Mouse (Mus musculus) yolk sac, embryonic 10.5 days (tissue): ENCODE measurements around the gene Ccdc187.

Experiments
- DNase-seq: peaks from one replicate; pipeline ENCODE4 v3.0.0-alpha.2; 2017; ENCODE audit warnings: low spot score

Ccdc187 gene

GRCm38 (mm10) chr2:26316576-26317246, 22.4 kb upstream of the Ccdc187 start:
- DNase-seq: no peak

- no peak for DNase-seq
Observed at GRCm38 (mm10) chr2:26315925-26316311, 21.6 kb upstream of the Ccdc187 start.

GRCm38 (mm10) chr2:26315072-26315924, 20.9 kb upstream of the Ccdc187 start, which contains the start of gene Gpsm1:
Gene Gpsm1, plus strand, starts transcription at chr2:26315515.
- peak; percentile 87 for DNase-seq

- peak; percentile 42 for DNase-seq
Observed at GRCm38 (mm10) chr2:26314281-26315071, 20.1 kb upstream of the Ccdc187 start.

DNA sequence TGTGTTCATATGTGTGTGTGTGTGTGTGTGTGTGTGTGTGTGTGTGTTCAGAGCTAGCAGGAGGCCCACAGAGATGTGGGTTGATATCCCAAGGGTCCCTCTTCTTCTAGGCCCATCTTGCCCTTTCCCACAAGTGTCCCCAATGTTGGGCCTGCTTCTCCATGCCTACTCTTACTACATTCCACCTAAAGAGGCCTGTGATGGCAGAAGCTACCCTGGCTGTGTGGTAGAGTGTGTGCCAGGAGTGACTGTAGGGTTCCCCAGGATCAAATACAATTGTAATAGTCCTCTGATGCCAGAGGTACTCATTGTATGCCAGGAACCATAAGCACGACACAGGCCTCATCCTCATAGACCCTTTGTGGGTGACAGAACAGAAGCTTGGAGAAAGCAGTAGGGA, 19.0 kb upstream of the Ccdc187 start:
- DNase-seq: no peak

- no peak for DNase-seq
Observed at GRCm38 (mm10) chr2:26312812-26313211, 18.5 kb upstream of the Ccdc187 start.

DNA sequence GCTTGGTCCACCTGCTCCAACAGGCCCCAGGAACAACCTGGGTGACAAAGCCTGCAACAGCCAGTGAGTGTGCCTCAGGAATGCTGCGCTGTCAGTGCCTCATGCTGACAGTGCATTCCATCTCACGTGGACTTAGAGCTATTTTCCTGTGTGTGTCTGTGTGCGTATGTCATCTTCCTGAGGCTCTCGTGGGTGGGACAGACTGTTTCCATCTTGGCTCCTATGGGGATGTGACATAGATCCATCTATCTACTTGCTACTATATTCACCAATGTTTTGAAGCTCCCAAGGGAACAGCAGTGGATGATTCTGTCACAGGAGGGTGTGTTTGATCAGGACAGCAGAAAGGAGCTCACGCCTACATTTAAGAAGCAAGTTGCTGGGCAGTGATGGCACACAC, 17.6 kb upstream of the Ccdc187 start:
- DNase-seq: no peak

DNA sequence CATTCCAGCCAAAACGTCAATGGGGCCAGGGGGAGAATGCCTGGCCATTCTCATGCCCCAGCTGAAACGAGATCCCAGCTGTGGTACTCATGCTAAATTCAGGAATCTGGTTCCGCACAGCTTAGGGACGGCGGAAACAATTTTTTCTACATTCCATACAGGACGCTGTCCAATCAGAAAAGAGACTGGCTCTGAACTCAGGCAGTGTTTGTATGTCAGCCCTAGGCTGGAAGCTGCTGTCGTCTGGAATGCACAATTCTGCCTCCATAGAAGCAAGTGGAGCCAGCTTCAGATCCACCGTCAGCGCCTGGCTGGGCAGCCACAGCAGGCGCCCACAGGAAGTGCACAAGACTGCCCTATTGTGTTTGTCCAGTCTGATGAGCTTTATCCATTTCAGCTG, 15.4 kb upstream of the Ccdc187 start:
- DNase-seq: peak; percentile 53

GRCm38 (mm10) chr2:26306702-26307101, 12.3 kb upstream of the Ccdc187 start:
- no peak for DNase-seq

DNA sequence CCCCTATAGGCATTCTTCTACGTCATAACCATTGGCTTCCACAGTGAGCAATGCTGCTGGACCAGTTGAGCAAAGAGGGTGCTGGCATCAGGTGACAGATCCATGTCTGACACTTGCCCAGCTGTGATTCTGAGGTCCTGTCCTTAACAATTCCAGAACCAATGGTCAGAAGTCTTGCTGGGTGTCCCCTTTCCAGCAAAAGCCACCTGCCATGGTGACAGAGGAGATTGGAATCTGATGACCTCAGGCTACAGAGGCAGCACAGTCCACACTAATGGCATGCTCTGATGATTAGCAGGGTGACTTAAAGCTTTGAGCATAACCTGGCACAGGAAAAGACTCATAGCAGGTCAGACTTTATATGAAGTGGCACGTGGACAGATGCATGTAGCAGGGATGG, 11.2 kb upstream of the Ccdc187 start:
- DNase-seq: no peak

GRCm38 (mm10) chr2:26304711-26305110, 10.4 kb upstream of the Ccdc187 start:
- DNase-seq: no peak

- DNase-seq: no peak
Observed at GRCm38 (mm10) chr2:26302005-26302503, 7.7 kb upstream of the Ccdc187 start.

DNA sequence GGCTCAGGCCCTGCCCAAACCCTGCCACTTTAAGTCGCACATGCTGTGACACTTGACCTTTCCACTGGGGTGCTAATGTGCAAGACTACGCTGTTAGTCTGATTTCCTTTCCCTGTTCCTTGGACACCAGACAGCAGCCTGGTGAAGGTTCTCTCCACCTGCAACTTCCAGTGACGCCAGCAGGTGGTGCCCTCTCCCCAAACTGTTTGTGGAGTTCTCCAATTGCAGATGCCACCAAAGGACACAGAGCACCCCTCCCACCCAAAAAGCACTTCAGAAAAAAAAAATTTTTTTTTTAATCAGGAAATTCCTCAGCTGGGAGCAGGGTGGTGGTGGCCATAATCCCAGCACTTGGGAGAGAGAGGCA, 6.4 kb upstream of the Ccdc187 start:
- DNase-seq: peak; percentile 67

GRCm38 (mm10) chr2:26300161-26300807, 5.9 kb upstream of the Ccdc187 start:
- DNase-seq: no peak

- no peak for DNase-seq
Observed at GRCm38 (mm10) chr2:26299336-26299735, 5.0 kb upstream of the Ccdc187 start.

- no peak for DNase-seq
Observed at GRCm38 (mm10) chr2:26298856-26299230, 4.5 kb upstream of the Ccdc187 start.

- no peak for DNase-seq
Observed at GRCm38 (mm10) chr2:26298208-26298855, 4.0 kb upstream of the Ccdc187 start.

GRCm38 (mm10) chr2:26296606-26297195, 2.3 kb upstream of the Ccdc187 start:
- no peak for DNase-seq

GRCm38 (mm10) chr2:26290133-26290532, 4.2 kb downstream of the Ccdc187 start:
- no peak for DNase-seq

- no peak for DNase-seq
Observed at GRCm38 (mm10) chr2:26286391-26286790, 8.0 kb downstream of the Ccdc187 start.

DNA sequence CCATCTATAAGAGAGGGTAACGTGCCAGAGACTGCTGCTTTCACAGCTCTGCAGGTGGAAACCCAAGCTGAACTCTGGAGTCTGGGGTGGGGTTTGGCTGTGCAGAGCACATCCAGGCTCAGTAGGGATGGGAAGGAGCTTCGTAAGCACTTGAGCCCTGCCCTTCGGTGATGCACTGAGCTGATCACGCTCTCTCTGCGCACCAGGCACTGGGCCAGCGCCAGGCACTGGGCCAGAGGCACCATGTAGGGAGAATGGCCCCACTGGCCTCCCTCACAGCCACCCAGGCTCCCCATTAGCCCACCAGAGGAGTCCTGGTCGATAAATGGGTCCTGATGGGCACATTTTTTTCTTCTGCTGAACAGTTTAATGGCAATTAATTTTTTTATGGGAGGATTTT, 8.6 kb downstream of the Ccdc187 start:
- no peak for DNase-seq
